Mouse (Mus musculus): Measurements from ENCODE around the gene Olfr313.

Olfr313 gene

GRCm38 (mm10) chr11:58860744-58861143 lies 45.9 kb downstream of the Olfr313 start:
- DNase-seq: no peak

GRCm38 (mm10) chr11:58867039-58867953 lies 52.5 kb downstream of the Olfr313 start, which contains the start of gene 2810021J22Rik:
Gene 2810021J22Rik (plus strand): TSS chr11:58867216.
- DNase-seq: peak; percentile 85 to 87

- no peak for DNase-seq
These were observed 53.1 kb downstream of the Olfr313 start for GRCm38 (mm10) chr11:58867954-58868330.

Measured in cerebellum, postnatal 25 days (tissue).